Mouse (Mus musculus): ENCODE measurements around the gene Ankrd44.

The Ankrd44 gene

GRCm38 (mm10) chr1:54923366-54924308 is 2.5 kb downstream of the Ankrd44 start:
- no peak for DNase-seq (ENCODE audit: extremely low read depth, insufficient read length, low spot score)

GRCm38 (mm10) chr1:54922707-54923106 is 3.5 kb downstream of the Ankrd44 start:
- no peak for DNase-seq (ENCODE audit: extremely low read depth, insufficient read length, low spot score)

GRCm38 (mm10) chr1:54922025-54922574 is 4.1 kb downstream of the Ankrd44 start:
- DNase-seq (ENCODE audit: extremely low read depth, insufficient read length, low spot score), result no peak

DNA sequence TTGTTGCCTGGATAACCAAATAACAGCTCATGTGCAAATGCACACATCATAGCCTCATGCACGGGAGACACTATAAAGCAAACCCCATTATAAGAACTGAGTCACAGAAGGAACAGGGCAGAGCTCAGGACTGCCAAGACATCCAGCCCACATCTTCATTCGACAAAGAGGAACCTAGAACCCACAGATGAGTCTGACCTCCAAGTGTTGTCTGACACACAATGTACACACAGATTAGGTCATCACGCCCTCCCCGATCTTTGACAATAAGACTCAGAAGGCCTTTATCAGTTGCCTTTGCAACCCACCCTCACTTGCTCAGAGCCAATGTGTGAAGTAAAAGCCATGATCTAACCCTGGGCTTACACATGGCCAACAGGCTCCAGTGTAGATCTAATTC is 6.1 kb downstream of the Ankrd44 start:
- DNase-seq (ENCODE audit: extremely low read depth, insufficient read length, low spot score), result no peak

DNA sequence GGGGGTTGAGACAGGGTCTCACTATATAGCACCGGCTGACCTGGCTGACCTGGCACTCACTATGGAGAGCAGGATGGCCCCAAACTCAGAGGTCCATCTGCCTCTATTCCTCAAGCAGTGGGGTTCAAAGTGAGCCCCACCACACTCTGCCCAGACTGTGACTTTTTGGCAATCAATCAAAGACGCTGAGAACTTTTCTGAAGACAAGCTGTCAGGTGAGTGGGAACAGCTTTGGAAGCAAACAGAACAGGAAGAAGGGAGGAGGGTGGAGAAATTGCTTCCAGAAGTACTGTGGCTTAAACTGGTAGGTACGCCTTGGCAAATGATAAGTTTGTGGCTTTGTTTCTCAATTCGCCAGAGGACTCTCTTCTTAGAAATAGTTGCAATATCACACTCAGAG is 9.7 kb downstream of the Ankrd44 start:
- DNase-seq (ENCODE audit: extremely low read depth, insufficient read length, low spot score), result no peak

DNA sequence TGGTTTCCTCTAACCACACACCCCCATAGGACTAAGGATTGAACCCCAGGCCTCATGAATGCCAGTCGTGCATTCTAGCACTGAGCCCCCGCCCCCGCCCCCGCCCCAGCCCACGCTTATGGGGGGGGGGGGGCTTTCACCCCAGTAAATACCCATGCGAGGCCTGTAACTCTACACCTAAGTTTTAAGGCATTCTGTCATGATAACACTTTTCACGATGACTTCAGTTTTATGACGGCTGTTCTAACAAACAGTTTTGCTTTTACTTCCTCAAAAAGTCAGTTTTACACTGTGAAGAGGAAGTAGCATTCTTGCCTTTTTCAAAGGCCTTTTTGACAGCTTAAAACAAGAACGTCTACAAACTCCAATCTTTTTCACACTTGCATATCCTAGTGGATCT is 11.8 kb downstream of the Ankrd44 start:
- DNase-seq (ENCODE audit: extremely low read depth, insufficient read length, low spot score), result no peak

- no peak for DNase-seq (ENCODE audit: extremely low read depth, insufficient read length, low spot score)
These were observed 12.8 kb downstream of the Ankrd44 start for GRCm38 (mm10) chr1:54913379-54913873.

- DNase-seq (ENCODE audit: extremely low read depth, insufficient read length, low spot score), result no peak
These were observed 13.2 kb downstream of the Ankrd44 start for GRCm38 (mm10) chr1:54913063-54913335.

DNA sequence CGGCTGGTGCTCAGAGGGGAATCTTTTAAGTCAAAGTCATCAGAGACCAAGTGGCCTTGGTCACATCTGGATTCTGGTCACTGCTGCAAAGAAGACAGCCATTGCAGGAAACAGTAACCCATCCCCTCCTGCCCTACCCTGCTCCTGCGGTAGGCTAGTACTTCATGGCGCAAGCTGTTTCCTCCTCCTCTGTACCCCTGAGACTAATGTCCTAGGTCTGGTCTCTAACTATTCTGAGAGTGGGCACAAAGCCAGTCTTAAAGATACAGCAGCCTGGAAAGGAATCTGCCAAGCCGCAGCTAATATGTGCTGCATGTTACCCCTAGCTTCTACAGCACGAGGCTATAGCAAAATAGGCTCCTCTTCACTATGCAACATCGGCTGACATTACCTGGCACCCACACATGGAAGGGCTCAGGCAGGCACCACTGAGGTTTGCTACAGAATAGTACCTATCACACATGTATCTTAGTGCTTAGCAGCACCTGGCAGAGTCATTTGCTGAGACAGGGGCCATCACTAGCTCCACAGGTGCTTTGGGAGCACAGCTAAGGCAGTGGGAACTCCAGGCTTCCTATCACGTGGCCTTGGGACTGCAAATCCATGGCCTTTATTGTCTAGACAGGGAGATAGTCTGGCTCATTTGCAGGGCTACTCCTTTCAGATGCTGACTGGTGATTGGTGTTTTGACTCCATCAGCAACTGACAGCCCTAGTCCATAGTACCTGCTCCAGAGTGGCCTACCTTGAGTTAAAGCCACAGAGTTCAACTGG is 13.7 kb downstream of the Ankrd44 start:
- DNase-seq (ENCODE audit: extremely low read depth, insufficient read length, low spot score), result no peak

- no peak for DNase-seq (ENCODE audit: extremely low read depth, insufficient read length, low spot score)
These were observed 15.0 kb downstream of the Ankrd44 start for GRCm38 (mm10) chr1:54911256-54911610.

DNA sequence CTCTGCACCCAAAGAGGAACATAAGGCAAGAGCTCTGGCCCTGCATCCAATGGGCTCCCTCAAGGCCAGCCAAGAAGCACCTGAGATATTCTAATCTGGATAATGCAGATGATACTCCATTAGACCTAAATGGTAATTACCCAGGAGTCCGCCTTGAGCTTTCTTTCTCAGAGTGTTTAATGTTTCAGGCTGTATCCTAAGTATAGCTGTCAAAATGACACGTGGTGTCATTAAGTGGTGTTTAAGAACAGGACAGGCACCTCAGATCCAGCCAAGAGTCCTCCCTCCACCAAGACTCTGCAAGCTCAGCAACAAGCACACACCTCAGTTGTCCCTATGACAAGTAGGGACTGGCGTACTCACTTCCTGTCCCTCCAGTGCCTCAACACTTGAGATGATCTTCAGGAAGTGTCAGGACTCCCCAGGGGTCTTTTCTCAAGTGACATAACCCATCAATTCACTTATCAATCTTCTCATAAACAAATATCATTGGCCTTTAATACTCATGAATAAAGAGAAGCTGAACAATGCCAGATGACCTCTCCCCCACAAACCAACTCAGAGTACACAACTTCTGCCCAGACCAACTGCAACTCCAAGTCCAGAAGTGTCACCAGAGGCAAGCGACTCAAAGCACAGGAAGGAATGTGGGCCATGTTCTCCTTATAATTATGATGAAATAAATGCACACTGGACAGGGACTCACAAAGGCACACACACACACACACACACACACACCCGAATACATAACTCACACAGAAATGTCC is 15.5 kb downstream of the Ankrd44 start:
- no peak for DNase-seq (ENCODE audit: extremely low read depth, insufficient read length, low spot score)

GRCm38 (mm10) chr1:54908786-54909185 is 17.4 kb downstream of the Ankrd44 start:
- no peak for DNase-seq (ENCODE audit: extremely low read depth, insufficient read length, low spot score)

- DNase-seq (ENCODE audit: extremely low read depth, insufficient read length, low spot score), result no peak
These were observed 19.0 kb downstream of the Ankrd44 start for GRCm38 (mm10) chr1:54907066-54907639.

- DNase-seq (ENCODE audit: extremely low read depth, insufficient read length, low spot score), result no peak
These were observed 19.9 kb downstream of the Ankrd44 start for GRCm38 (mm10) chr1:54906322-54906721.

DNA sequence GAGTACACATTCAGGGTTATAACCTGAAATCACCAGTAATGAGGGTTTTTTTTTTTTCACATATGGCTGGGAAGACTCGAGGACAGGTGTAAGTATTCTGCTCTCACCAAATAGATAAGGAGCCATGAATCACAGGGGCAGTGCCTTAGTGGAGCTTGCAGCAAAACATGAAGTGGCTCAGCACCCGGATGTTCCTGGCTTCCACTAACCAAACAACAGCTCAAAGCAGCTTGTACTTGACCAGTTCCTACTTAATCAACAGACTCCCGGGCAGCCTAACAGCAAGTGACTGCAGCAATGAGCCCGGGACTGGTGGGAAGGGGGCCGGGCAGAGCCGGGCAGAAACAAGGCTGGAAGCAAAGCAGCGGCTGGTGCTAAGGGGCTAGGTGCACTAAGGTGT is 20.6 kb downstream of the Ankrd44 start:
- DNase-seq (ENCODE audit: extremely low read depth, insufficient read length, low spot score), result no peak

DNA sequence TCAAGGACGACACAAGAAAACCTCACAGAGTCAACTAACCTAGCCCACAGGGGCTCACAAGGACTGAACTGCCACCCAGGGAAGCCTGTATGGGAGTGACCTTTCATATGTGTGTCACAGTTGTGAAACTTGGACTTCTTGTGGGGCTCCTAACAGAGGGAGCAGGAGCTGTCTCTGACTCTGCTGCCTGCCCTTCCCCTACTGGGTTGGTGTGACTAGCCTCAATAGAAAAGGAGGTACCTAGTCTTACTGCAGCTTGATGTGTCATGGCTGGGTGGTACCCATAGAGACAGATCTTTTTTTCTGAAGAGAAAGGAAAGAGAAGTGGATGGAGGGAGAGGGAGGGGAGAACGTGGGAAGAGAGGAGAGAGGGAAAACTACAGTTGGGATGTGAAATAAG is 22.0 kb downstream of the Ankrd44 start:
- no peak for DNase-seq (ENCODE audit: extremely low read depth, insufficient read length, low spot score)

DNA sequence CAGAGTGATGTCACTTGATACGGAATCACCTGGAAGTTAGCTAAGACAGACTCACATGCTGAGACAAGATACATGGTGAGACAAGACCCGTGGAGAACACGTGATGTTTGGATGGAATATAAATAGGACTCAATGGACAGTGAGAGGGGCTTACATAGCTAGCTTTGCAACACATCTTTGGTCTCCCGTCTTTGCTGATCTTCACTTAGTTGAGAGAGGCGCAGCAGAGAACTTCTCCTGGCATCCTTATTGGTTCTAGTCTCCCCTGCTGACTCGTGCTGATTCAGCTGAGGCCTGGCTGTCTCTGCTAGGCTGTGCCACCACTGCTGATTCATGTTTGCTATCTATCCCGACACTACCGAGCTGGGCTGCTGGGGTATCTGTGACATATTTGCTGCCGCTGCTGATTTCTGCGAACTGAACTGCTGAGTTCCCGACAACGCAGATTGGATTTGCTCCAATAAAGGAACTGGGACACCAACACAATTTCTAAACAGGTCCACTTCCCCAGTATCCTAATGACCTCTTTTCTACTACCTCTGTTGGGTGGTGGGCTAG is 23.4 kb downstream of the Ankrd44 start:
- no peak for DNase-seq (ENCODE audit: extremely low read depth, insufficient read length, low spot score)

GRCm38 (mm10) chr1:54901084-54901483 is 25.1 kb downstream of the Ankrd44 start:
- peak; percentile 13 for DNase-seq (ENCODE audit: extremely low read depth, insufficient read length, low spot score)

DNA sequence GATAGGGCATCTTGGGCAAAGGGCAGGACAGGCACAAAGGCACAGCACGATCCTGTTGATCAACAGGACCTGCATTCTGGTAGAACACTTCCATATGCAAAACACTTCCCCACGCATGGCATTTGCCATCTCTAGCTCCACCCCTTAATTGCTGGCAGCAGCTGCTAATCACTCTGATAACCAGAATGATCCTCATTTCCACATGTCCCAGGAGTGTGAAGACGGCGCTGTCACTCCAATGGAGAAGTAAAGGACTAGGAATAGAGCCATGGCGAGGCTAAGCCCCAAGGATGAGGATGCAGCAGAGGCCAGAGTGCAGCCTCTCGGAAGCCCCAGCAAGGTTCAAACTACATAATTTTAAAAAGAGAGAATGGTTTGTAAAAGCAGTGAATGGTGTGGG is 26.9 kb downstream of the Ankrd44 start:
- DNase-seq (ENCODE audit: extremely low read depth, insufficient read length, low spot score), result no peak

DNA sequence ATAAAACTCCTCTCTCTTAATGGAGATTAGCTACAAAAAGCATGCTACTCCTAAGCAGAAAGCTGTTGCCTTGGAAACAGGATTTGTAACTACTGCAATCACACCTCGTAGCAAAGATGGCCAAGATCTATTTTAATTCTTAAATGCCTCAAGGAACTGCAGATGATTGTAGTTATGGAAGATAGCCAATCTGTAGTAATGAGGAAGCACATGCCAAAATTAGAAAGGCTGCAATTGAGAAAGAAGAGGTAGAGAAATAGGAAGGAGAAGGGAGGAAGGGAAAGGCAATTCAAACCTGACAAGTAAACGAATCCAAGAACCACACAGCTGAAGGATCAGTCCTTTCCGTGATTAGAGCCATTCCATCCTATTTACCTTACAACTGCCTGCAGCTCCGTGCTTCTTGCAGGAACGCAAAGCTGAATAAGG is 27.5 kb downstream of the Ankrd44 start:
- DNase-seq (ENCODE audit: extremely low read depth, insufficient read length, low spot score), result no peak
